Mouse (Mus musculus) naive thymus-derived CD4-positive, alpha-beta T cell, adult 5 months (primary cell): Measurements from ENCODE around the gene Ubp1. TPM values are rescaled to one million over a fixed set of nuclear protein-coding genes. Genes with fewer than 3 reads are reported as not detected.

Source experiments
- polyA plus RNA-seq: library from polyadenylated mRNA; unstranded; fragments of 100-300 nt; shearing (Covaris generic); gene quantifications from one replicate; pipeline ENCODE4 v1.2.1, GENCODE M21; 2017

Ubp1 gene
- 83.0 TPM for polyA plus RNA-seq

DNA sequence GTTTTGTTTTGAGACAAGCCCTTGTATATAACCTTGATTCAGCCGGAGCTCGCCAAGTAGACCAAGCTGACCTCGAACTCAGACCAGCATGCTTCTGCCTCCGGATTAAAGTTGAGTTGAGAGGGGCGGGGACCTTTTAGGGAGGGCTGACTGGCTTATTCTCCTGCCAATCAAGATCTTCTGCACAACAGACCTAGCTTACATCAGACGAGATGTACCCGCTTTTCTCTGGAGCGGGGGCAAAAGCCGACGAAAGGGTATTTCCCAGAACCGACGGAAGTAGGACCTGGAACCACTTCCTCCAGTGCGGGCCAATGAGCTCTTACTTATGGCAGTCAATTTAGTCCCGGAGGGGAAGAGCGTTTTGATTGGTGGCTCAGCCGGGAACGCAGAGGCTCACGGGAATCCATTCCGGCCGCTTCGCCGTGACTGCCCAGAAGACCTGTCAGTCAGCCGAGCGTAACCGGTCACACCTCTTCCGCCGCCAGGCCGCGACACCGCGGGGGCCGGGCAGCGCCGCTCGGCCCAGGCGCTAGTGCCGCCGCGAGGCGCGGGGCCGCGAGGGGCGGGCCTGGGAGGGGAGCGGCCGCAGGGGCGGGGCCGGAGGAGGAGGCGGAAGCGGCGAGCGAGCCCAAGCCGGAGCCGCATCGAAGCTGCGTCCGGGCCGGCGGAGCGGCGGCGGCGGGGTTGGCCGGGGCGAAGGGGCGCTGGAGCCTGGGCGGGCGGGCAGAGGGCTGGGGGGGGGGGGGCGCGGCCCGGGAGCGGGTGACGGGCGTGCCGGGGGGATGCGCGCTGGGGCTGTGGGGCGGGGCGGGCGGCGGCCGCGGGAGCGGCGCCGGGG lies at the start of gene Ubp1:
Gene Ubp1 (plus strand): TSS at position 401 of the 841 bp plus-strand sequence.

Other genes with a start within 250 kb of the Ubp1 start
- 220 TPM for gene Pdcd6ip, start 222.7 kb upstream of the Ubp1 start, polyA plus RNA-seq
- gene Clasp2, start 189.5 kb upstream of the Ubp1 start, polyA plus RNA-seq = 40.5 TPM
- 0.35 TPM for gene Fbxl2, start 115.3 kb downstream of the Ubp1 start, polyA plus RNA-seq
- not detected for gene Susd5, start 126.2 kb downstream of the Ubp1 start, polyA plus RNA-seq